Mouse (Mus musculus) midbrain, embryonic 15.5 days (tissue): Measurements from ENCODE around the gene Pcgf3. TPM values are rescaled to one million over a fixed set of nuclear protein-coding genes. Genes with fewer than 3 reads are reported as not detected.
A peak's percentile ranks its signal among the peaks of the same experiment; 100 is the strongest.

Source experiments
- ATAC-seq: fragments of 200-750 bp; cut with Nextera tagmentation; replicated peaks from 2 replicates; pipeline ENCODE4 v1.8.0; 2017; ENCODE audit warnings: moderate TSS enrichment
- H3K27ac ChIP-seq: fragments of 300-500 bp; sonication (generic); 2 replicates; pipeline ENCODE4 v1.5.1; 2015; ENCODE audit warnings: mild to moderate bottlenecking, inconsistent platforms
- H3K27me3 ChIP-seq: fragments of 300-500 bp; sonication (generic); replicated peaks from 2 replicates; pipeline ENCODE4 v1.6.1; 2015; ENCODE audit warnings: inconsistent platforms
- H3K36me3 ChIP-seq: fragments of 300-500 bp; sonication (generic); replicated peaks from 2 replicates; pipeline ENCODE4 v1.6.1; 2015; ENCODE audit warnings: inconsistent platforms
- H3K4me1 ChIP-seq: fragments of 300-500 bp; sonication (generic); 2 replicates; pipeline ENCODE4 v1.6.1; 2015; ENCODE audit warnings: inconsistent platforms
- H3K4me2 ChIP-seq: fragments of 300-500 bp; sonication (generic); 2 replicates; pipeline ENCODE4 v1.6.1; 2015; ENCODE audit warnings: inconsistent platforms, mild to moderate bottlenecking, moderate library complexity
- H3K4me3 ChIP-seq: fragments of 300-500 bp; sonication (generic); 2 replicates; pipeline ENCODE4 v1.5.1; 2015; ENCODE audit warnings: mild to moderate bottlenecking, inconsistent platforms
- H3K9ac ChIP-seq: fragments of 300-500 bp; sonication (generic); 2 replicates; pipeline ENCODE4 v1.6.1; 2015; ENCODE audit warnings: mild to moderate bottlenecking, inconsistent platforms
- H3K9me3 ChIP-seq: fragments of 300-500 bp; sonication (generic); 2 replicates; pipeline ENCODE4 v1.6.1; 2016; ENCODE audit warnings: inconsistent platforms
- WGBS: fragments of 180-500 bp; shearing (Covaris S2); methylation state at CpG from one replicate; pipeline ENCODE4 v1.1.7; 2015; ENCODE audit warnings: mixed read lengths; 5-methylcytosine and 5-hydroxymethylcytosine counted together
- polyA plus RNA-seq: library from polyadenylated mRNA; unstranded; fragments of >200 nt; fragmentation: Nextera tagmentation; extraction: Ambion mirVana; gene quantifications from 2 replicates; pipeline ENCODE4 v1.2.1, GENCODE M21; 2015

Gene Pcgf3
- polyA plus RNA-seq, result 24.6 and 32.2 TPM in 2 replicates

DNA sequence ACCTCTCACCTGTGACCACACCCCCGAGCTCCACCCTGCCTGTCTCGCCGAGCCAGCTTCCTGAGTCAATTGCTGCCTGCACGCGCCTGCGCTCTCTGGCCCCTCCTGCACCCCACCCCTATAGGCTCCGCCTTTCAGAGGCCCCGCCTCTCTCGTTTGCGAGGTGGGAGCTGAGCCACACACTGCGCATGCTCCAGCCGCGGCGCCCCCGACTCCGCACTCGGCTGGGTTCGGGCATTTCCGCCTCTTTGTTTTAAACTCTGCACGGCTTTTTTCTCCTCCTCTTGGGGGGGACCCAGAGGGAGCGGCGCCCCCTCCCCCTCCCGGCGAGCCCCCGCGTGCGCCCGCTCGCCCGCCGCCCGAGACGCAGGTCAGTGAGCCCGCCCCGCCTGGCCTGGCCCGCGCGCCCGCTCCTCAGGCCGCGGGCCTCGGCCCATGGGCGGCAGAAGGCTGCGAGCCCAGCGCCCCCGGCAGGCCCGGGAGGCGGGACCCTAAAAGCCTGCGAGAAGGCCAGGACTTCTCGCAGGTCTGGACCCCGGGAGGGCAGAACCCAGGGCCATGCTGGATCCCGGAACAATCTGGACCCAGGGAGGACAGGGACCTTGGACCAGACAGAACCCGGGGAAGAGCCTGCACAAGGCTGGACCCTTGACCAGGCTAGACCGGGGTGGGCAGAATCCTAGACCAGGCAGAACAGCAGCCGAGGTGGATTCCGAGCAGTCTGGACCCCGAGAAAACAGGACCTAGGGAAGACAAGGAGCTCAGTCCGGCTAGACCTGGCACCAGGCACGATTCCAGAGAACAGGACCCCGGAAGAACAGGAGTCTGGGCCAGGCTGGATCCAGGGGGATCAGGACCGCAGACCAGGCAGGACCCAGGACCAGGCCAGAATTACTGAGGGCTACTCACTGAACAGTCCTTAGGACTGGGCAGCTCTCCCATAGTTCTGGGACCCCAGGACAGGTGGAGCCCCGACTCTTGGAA, at the start of gene Pcgf3:
Gene Pcgf3 (plus strand): TSS at position 151 of the 984 bp plus-strand sequence.
- peaks cover 6% of the 10 kb centered on the region for H3K27me3 ChIP-seq
- H3K9ac ChIP-seq, result peak within 1 kb of the TSS; percentile 100
- peak within 1 kb of the TSS; percentile 95 for H3K4me2 ChIP-seq
- peak within 1 kb of the TSS; percentile 87 for H3K27ac ChIP-seq
- ATAC-seq, result peak; percentile 95
- H3K9me3 ChIP-seq, result no peaks in the 10 kb centered on the region
- H3K4me3 ChIP-seq, result peak within 1 kb of the TSS; percentile 97
- WGBS, result under 1% methylated on average over 60 of the region's 62 CpGs
- H3K4me1 ChIP-seq, result peaks cover 41% of the 10 kb centered on the region
- no peaks in the 10 kb centered on the region for H3K36me3 ChIP-seq

DNA sequence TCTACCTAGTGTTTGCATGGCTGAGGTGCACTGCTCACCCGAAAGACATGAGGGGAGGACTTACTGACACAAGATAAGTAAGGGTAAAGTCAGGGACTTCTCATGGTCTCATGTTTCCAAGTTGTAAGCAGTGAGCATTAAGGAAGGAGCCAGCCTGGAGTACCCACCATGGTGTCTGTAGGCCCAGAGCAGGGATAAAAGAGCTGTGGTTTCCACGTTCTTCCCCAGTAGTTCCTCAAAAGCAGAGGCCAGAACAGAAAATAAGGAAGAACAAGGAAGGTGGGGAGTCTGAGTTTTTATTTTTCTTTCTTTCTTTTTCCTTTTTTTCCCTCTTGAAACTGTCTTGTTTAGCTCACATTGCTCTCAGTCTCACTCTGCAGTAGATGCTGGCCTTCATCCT, 46.3 kb upstream of the Pcgf3 start:
- Histone ChIP-seq H3K4me3 (no peak overlapping the region), H3K36me3 (no peaks in the 10 kb centered on the region), H3K9ac (no peak overlapping the region), H3K27ac (no peak overlapping the region), H3K4me2 (no peak overlapping the region), H3K9me3 (no peaks in the 10 kb centered on the region), H3K27me3 (no peaks in the 10 kb centered on the region), H3K4me1 (no peaks in the 10 kb centered on the region)
- no peak for ATAC-seq
- 88% methylated on average over 2 of the region's 2 CpGs for WGBS

DNA sequence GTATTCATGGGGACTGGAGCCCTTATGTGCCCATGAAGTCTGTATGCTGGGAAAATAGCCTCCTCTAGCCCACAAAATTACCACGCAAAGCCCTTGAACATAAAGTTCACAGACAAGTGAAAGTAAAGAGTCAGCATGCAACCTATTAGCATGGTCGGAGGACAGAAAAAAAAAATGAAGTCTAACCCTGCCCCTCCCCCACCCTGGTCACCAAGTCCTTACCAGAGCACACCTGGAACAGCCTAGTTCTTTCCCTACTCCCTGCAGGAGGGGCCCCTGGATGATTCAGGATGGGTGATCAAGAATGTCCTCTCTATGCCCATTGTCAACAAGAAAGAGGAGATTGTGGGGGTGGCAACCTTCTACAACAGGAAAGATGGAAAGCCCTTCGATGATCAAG, 38.3 kb upstream of the Pcgf3 start:
- no peaks in the 10 kb centered on the region for H3K36me3 ChIP-seq

DNA sequence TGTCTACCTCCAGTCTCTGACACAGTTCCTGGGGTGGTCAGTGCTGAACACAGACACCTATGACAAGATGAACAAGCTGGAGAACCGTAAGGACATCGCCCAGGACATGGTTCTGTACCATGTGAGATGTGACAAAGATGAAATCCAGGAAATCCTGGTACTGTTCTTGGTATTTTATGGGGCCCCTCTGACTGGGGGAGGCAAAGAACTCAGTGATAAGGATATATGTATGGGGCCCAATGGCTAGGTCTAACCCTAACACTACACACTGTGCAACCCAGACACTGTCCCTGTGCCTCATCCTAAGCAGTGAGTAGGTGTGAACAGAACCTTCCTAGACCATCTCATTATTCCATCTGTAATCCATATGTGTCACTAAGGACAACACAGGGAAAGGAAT, 37.6 kb upstream of the Pcgf3 start:
- no peak overlapping the region for H3K4me2 ChIP-seq
- H3K36me3 ChIP-seq, result no peaks in the 10 kb centered on the region
- no peaks in the 10 kb centered on the region for H3K4me1 ChIP-seq
- H3K9ac ChIP-seq, result no peak overlapping the region
- H3K27me3 ChIP-seq, result no peaks in the 10 kb centered on the region
- no peak overlapping the region for H3K27ac ChIP-seq
- ATAC-seq, result no peak
- WGBS, result 92% methylated on average over 2 of the region's 2 CpGs
- H3K4me3 ChIP-seq, result no peak overlapping the region
- no peaks in the 10 kb centered on the region for H3K9me3 ChIP-seq

More for the DNA sequence above, 38.3 kb upstream of the Pcgf3 start:
- H3K4me2 ChIP-seq, result no peak overlapping the region
- no peaks in the 10 kb centered on the region for H3K9me3 ChIP-seq
- H3K9ac ChIP-seq, result no peak overlapping the region
- H3K27ac ChIP-seq, result no peak overlapping the region
- no peaks in the 10 kb centered on the region for H3K4me1 ChIP-seq
- WGBS, result 82% methylated on average over 3 of the region's 3 CpGs
- no peak overlapping the region for H3K4me3 ChIP-seq
- no peaks in the 10 kb centered on the region for H3K27me3 ChIP-seq
- no peak for ATAC-seq

DNA sequence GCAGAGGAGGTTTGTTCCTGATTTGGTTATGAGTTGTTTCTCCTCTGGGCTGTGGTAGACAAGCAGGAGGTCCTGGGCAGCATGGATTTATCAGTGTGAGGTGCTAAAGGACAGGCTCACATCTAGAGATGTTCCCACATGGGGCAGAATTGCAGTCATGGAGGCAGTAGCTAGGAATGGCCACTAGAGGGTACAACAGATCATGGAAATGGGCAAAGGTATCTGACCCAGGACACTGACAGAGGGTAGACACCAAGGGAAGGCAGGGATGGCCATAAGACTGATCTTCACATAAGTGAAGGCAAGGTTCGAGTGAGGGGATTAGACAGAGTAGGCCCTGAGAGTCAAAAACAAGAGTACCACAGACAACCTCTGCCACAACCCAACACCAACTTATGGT, 33.8 kb upstream of the Pcgf3 start:
- H3K36me3 ChIP-seq, result peaks cover 17% of the 10 kb centered on the region; the same call in 1 of the 2 replicates
- 56% methylated on average over 1 of the region's 1 CpGs for WGBS
- no peak; the same call in 1 of the 2 replicates for ATAC-seq

DNA sequence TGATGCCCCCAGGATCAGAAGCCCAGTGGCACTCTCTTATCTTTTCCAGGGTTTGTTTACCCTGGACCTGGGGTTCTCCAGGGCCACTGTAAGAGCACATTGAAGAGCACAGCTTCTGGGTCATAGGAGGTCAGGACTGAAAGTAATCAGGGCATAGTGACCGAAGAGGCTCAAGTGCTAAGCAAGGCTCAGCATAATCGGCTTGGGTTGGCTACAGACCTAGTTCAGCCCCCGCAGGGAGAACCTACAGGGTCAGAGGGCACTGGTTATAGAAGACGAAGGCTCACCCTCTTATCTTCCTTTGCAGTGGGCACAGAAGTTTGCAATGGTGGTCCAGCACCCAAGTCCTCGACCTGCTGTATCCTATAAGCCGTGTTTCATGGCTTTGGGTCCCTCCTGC, 29.8 kb upstream of the Pcgf3 start:
- H3K4me2 ChIP-seq, result no peak overlapping the region
- WGBS, result 92% methylated on average over 6 of the region's 6 CpGs
- no peak overlapping the region for H3K9ac ChIP-seq
- ATAC-seq, result no peak
- peaks cover 24% of the 10 kb centered on the region; the same call in 1 of the 2 replicates for H3K36me3 ChIP-seq
- no peaks in the 10 kb centered on the region for H3K9me3 ChIP-seq
- H3K4me3 ChIP-seq, result no peak overlapping the region
- 0 out of 2 replicates have a peak, but pooled peaks cover 1% of the 10 kb centered on the region for H3K27me3 ChIP-seq
- H3K4me1 ChIP-seq, result peaks cover 17% of the 10 kb centered on the region
- no peak overlapping the region for H3K27ac ChIP-seq

More for the DNA sequence above, 33.8 kb upstream of the Pcgf3 start:
- Histone ChIP-seq H3K4me3 (no peak overlapping the region), H3K9ac (no peak overlapping the region), H3K27me3 (no peaks in the 10 kb centered on the region), H3K4me2 (no peak overlapping the region), H3K9me3 (no peaks in the 10 kb centered on the region), H3K27ac (no peak overlapping the region), H3K4me1 (no peaks in the 10 kb centered on the region)

DNA sequence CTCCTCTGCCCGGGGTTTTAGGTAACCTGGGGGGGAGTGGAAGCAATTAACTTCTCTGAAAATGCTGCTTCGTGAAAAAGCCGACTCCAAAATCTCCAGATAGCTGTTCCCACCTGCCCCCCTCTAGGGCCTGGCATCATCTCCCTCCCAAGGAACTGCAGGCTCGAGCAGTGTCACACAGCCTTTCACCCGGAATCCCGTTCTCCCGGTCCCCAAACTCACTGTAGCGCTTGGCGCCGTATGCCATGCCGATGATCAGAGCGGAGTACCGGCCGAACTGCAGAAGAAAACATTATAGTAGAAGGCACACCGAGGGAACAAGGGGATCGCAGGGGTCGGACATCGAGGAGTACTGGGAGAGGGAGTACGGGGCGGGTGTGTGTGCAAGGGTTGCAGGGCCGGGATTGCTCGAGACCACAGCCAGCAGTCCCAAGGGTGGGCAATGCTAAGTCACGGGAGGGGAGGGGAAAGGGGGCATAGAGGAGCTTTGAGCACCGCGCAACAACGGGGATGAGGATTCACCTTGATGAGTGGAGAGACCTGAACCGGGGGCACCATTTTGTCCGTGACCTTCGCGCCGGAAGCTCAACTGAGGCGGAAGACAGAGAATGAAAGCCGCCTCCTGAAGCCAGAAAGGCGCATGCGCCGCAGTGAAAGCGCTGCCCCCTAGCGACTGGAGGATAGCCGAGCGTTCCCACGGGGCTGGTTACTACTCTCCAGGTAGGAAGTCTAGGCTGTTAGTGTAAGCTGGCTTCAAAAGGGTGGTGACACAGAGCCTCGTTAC, 27.0 kb upstream of the Pcgf3 start, which contains the start of gene Atp5k:
Gene Atp5k (minus strand): TSS at position 645 of the 784 bp plus-strand sequence.
- peaks cover 24% of the 10 kb centered on the region; the same call in 1 of the 2 replicates for H3K36me3 ChIP-seq
- WGBS, result under 1% methylated on average over 42 of the region's 42 CpGs
- ATAC-seq, result peak; percentile 92
- peak within 1 kb of the TSS; percentile 81 for H3K4me3 ChIP-seq
- H3K4me1 ChIP-seq, result peaks cover 17% of the 10 kb centered on the region
- peak within 1 kb of the TSS; percentile 87 for H3K4me2 ChIP-seq
- H3K9me3 ChIP-seq, result no peaks in the 10 kb centered on the region
- H3K9ac ChIP-seq, result peak within 1 kb of the TSS; percentile 81
- peak within 1 kb of the TSS; percentile 39; the same call in 1 of the 2 replicates for H3K27ac ChIP-seq
- 0 out of 2 replicates have a peak, but pooled peaks cover 6% of the 10 kb centered on the region for H3K27me3 ChIP-seq

DNA sequence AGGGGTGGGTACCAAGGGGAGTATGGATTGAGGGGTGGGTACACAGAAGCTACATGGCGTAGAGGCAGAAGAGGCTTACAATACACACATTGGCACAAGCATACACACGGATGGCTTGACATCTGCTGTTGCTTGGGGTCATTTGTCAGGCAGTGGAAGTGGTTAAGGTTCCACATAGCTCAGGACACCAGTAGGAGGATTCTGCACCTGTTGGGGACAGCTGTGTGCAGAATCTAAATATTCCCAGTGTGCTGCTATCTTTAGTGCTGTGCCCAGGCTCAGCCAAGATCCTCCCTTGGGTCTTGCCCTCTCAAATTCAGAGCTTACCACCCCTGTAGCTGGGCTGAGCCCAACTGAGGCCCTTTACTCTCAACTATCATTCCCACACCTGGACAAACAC, 24.9 kb upstream of the Pcgf3 start:
- no peak for ATAC-seq
- Histone ChIP-seq H3K9ac (no peak overlapping the region), H3K4me1 (peaks cover 17% of the 10 kb centered on the region), H3K27me3 (0 out of 2 replicates have a peak, but pooled peaks cover 6% of the 10 kb centered on the region), H3K36me3 (peaks cover 16% of the 10 kb centered on the region; the same call in 1 of the 2 replicates), H3K4me2 (no peak overlapping the region), H3K27ac (no peak overlapping the region), H3K9me3 (no peaks in the 10 kb centered on the region), H3K4me3 (no peak overlapping the region)
- 82% methylated on average over 2 of the region's 2 CpGs for WGBS

DNA sequence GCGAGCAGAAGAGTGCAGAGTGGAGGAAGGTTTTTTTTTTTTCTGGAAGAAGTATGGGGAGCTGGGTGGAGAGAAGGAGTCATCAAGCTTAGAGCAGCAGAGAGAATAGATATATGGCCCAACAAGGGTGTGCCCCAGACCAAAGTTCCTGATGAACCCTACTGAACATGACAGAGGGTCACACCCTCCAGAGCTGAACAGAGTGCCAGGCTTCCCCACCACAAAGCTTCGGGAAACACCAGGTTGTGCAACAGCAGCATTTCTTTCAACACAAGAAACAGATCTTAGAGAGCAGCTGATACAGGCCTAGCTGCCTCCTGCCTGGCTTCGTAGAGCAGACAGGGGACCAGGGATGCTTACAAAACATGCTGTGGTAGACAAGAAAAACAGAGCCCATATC, 14.1 kb upstream of the Pcgf3 start:
- H3K27me3 ChIP-seq, result peaks cover 15% of the 10 kb centered on the region
- no peak overlapping the region for H3K27ac ChIP-seq
- ATAC-seq, result no peak
- H3K36me3 ChIP-seq, result no peaks in the 10 kb centered on the region
- H3K4me1 ChIP-seq, result no peaks in the 10 kb centered on the region
- no peak overlapping the region for H3K4me2 ChIP-seq
- H3K4me3 ChIP-seq, result no peak overlapping the region
- H3K9ac ChIP-seq, result no peak overlapping the region
- 92% methylated on average over 3 of the region's 3 CpGs for WGBS
- H3K9me3 ChIP-seq, result no peaks in the 10 kb centered on the region

DNA sequence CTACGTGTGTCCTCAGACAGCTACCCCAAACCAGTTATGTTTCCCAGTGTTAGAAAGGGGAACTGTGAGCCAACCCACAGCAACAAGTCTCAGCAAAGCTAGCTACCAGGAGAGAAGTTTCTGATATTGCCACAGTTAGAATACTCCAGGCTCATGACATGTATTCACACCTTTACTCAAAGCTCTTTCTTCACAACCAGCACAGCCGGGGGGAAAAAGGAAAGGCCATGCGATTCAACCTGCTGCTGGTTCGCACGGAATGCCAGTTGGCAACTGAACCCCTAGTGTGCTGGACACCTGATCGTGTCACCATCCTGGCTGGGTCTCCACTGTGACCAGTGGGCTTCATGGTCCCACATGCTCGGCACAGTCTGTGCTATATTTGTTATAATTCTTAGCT, 13.2 kb upstream of the Pcgf3 start:
- Histone ChIP-seq H3K27ac (no peak overlapping the region), H3K9me3 (no peaks in the 10 kb centered on the region), H3K9ac (no peak overlapping the region), H3K4me2 (no peak overlapping the region), H3K4me1 (no peaks in the 10 kb centered on the region), H3K4me3 (no peak overlapping the region), H3K27me3 (peaks cover 15% of the 10 kb centered on the region), H3K36me3 (no peaks in the 10 kb centered on the region)
- no peak for ATAC-seq
- WGBS, result 86% methylated on average over 7 of the region's 7 CpGs

DNA sequence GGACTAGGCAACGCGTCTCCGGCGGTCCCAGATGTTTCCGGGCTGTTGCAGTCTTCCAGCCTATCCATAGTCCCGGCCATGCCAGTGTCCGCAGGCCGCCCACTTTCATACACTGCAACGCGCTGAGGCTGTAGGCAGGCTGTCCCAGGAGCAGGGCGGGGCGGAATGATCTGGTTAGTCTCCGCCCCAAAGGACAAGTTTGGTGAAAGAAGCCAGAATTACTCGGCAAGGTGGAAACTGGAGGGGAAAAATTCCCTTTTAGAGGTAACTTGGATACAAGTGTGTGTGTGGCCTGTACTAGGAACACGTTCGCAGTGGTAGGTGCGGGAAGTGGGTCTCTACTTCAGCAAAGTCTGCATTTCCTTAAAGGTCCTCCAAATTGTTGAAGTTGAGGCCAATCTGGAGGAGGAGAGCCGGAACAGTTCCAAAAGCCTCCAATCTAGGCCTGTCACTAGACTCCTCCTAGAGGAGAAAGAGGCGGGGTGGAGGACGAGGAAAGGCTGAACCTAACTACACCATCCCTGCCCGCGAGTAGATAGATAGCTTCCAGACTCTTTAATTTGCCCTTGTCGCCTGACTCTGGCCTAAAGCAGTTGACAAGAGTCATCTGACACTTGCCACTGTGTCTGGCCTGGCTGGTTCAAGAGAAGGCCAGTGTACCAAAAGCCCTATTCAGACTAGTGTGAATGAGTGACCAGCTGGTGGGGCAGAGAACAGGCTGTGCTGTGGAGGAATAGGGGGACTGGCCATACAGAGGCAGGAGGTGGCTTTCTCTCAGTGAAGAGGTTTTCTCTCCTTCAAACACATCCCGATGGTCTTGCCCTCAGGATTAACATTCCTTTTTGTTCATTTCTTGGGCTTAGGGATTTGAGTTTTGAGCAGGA, 12.0 kb upstream of the Pcgf3 start, which contains the start of gene Mfsd7a:
Gene Mfsd7a (minus strand): TSS at position 107 of the 884 bp plus-strand sequence.
- ATAC-seq, result no peak

More for the DNA sequence above, 12.0 kb upstream of the Pcgf3 start, which contains the start of gene Mfsd7a:
- H3K9ac ChIP-seq, result no peak within 1 kb of the TSS
- H3K27ac ChIP-seq, result no peak within 1 kb of the TSS
- H3K27me3 ChIP-seq, result peaks cover 15% of the 10 kb centered on the region
- peak within 1 kb of the TSS; percentile 23 for H3K4me3 ChIP-seq
- H3K4me1 ChIP-seq, result no peaks in the 10 kb centered on the region
- H3K9me3 ChIP-seq, result no peaks in the 10 kb centered on the region
- H3K4me2 ChIP-seq, result peak within 1 kb of the TSS; percentile 47
- 13% methylated on average over 24 of the region's 24 CpGs for WGBS
- no peaks in the 10 kb centered on the region for H3K36me3 ChIP-seq
